Mouse (Mus musculus) liver, postnatal 0 days (tissue): ENCODE data around the gene Cldn34c3. TPM values are rescaled to one million over a fixed set of nuclear protein-coding genes. Genes with fewer than 3 reads are reported as not detected.
"Not testable (repeated sequence)": the region's sequence is repeated elsewhere in the genome, so short reads cannot be mapped to it uniquely, and the experiment has no call there.

Source experiments
- ATAC-seq: fragments of 200-750 bp; cut with Nextera tagmentation; 2 replicates; pipeline ENCODE4 v1.8.0; 2017; ENCODE audit warnings: mild to moderate bottlenecking, moderate library complexity
- DNase-seq: peaks from one replicate; pipeline ENCODE4 v3.0.0-alpha.2; 2016
- H3K27ac ChIP-seq: fragments of 300-500 bp; sonication (generic); 2 replicates; pipeline ENCODE4 v1.5.1; 2014; ENCODE audit warnings: antibody characterized with exemption, moderate library complexity, mild to moderate bottlenecking, low read depth
- H3K27me3 ChIP-seq: fragments of 300-500 bp; sonication (generic); 2 replicates; pipeline ENCODE4 v1.6.1; 2014; ENCODE audit warnings: low read length, control low read depth, mixed read lengths; ENCODE audit not compliant: insufficient read depth
- H3K36me3 ChIP-seq: fragments of 300-500 bp; sonication (generic); replicated peaks from 2 replicates; pipeline ENCODE4 v1.6.1; 2014; ENCODE audit warnings: mild to moderate bottlenecking, control low read depth, low read length, moderate library complexity, mixed read lengths; ENCODE audit not compliant: insufficient read depth
- H3K4me1 ChIP-seq: fragments of 300-500 bp; sonication (generic); 2 replicates; pipeline ENCODE4 v1.6.1; 2014; ENCODE audit warnings: antibody characterized with exemption, mild to moderate bottlenecking, control low read depth; ENCODE audit not compliant: insufficient read depth
- H3K4me2 ChIP-seq: fragments of 300-500 bp; sonication (generic); 2 replicates; pipeline ENCODE4 v1.6.1; 2014; ENCODE audit warnings: low read depth, mild to moderate bottlenecking, low read length, moderate library complexity, mixed read lengths
- H3K4me3 ChIP-seq: fragments of 300-500 bp; sonication (generic); 2 replicates; pipeline ENCODE4 v1.5.1; 2014; ENCODE audit warnings: low read depth, low read length
- H3K9ac ChIP-seq: fragments of 300-500 bp; sonication (generic); replicated peaks from 2 replicates; pipeline ENCODE4 v1.6.1; 2014; ENCODE audit warnings: mild to moderate bottlenecking, moderate library complexity
- H3K9me3 ChIP-seq: fragments of 300-500 bp; sonication (generic); 2 replicates; pipeline ENCODE4 v1.6.1; 2016; ENCODE audit warnings: mild to moderate bottlenecking, control low read depth, low read length, mixed read lengths
- polyA plus RNA-seq: library from polyadenylated mRNA; unstranded; fragments of >200 nt; fragmentation: Nextera tagmentation; extraction: Ambion mirVana; gene quantifications from 2 replicates; pipeline ENCODE4 v1.2.1, GENCODE M21; 2015

The Cldn34c3 gene
- polyA plus RNA-seq, result not detected in 2 replicates

GRCm38 (mm10) chrX:123793365-123793764 is at the start of gene Cldn34c3:
TSS of gene Cldn34c3 (plus strand) at chrX:123793665.
- not testable (repeated sequence) for DNase-seq, H3K36me3 ChIP-seq, H3K4me2 ChIP-seq, H3K4me1 ChIP-seq, H3K27ac ChIP-seq, H3K9me3 ChIP-seq, H3K9ac ChIP-seq, H3K27me3 ChIP-seq, ATAC-seq, H3K4me3 ChIP-seq

Other genes starting within 250 kb of the Cldn34c3 start
- not detected in 2 replicates for gene Cldn34c2, start 212.0 kb upstream of the Cldn34c3 start, polyA plus RNA-seq
- not detected in 2 replicates for gene Gm17467, start 88.9 kb upstream of the Cldn34c3 start, polyA plus RNA-seq